Mouse (Mus musculus): Measurements from ENCODE around the gene C1ql2. TPM values are rescaled to one million over a fixed set of nuclear protein-coding genes. Genes with fewer than 3 reads are reported as not detected.

The C1ql2 gene
- 1 to 10 TPM; 3.2 to 3.7 TPM for total RNA-seq (2021)
- long read RNA-seq, experiment 1, transcript C1ql2-201 (2 exons, 2,000 nt): major isoform, 6 of 7 reads
- long read RNA-seq, experiment 1, partial matches to known transcripts: 0 of 7 reads
- long read RNA-seq, experiment 1, other reads (novel, unspliced or antisense): 1 of 7 reads
- long read RNA-seq, experiment 2, transcript C1ql2-201 (2 exons, 2,000 nt): major isoform, 5 of 5 reads
- long read RNA-seq, experiment 2, partial matches to known transcripts: 0 of 5 reads
- long read RNA-seq, experiment 2, other reads (novel, unspliced or antisense): 0 of 5 reads

DNA sequence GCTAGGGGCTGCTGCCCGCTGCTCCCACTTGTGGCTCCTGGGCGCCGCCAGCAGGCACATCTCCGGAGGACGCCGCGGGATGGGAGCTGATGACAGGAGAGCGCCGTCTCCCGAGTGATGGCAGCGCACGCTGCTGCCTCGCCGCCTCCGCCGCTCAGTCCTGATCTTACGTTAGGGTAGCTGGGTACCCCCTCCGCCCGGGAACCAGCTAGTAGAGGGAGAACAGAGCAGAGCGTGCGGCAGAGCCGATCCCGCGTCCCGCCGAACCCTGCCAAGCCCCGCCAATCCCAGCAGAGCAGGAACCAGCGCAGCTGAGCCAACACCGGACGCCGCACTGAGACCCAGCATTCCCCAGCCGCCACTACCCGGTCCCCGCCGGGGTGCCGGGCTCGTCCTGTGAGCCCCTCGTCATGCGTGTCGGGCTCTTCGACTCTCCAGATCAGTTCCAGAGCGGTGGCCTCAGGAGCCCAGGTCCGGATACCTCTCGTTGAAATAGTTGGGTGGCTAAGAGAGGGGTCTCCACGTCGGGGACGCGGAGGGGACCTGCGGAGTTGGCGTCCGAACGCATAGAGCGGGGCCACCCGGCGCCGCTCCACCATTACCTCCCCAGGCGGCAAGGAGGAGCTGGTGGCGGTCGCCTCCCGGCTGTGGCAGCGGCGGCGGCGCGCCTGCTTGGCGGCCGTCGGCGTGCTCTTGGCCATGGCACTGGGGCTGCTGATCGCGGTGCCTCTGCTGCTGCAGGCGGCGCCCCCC, at the start of gene C1ql2:
C1ql2 (plus strand) TSS at position 164 of the 753 bp plus-strand sequence.
- DNase-seq (ENCODE audit: low spot score in 2 of 2): peak; percentile 28 to 30

- DNase-seq (ENCODE audit: low spot score in 2 of 2): no peak
These were observed 48.7 kb upstream of the C1ql2 start for GRCm38 (mm10) chr1:120291709-120292108.

DNA sequence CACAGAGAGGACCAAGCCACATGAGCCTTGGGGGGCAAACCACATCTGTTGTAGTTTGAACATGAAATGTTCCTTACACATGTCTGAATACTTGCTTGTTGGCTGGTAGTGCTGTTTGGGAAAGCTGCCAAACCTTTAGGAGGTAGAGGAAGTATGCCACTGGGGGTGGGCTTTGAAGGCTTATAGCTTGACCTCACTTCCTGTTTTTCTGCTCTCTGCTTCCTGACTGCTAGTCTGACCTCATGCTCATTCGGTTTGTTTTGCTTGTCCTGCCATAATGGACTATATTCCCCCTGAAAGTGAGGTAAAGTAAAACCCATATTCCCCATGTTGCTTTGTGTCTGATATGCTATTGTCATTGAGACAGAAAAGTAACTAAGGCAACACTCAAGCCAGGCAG, 46.6 kb upstream of the C1ql2 start:
- DNase-seq (ENCODE audit: low spot score in 2 of 2): no peak

DNA sequence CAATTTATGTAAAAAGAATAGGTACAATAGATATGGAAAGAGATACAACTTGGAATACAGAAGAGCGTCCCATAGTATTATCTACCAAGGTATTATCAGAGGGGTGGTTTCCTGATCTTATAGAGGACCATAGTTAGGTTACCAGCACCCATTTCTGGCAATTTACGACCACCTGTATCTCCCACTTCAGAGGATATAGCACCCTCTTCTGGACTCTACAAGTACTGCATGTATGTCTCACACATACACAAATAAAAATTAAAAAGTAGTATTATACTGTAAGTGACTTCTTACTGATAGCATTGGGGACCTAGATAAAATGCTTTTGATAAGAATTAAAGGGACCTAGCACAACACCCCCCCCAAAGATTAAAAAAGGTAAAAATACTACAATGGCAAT, 43.4 kb upstream of the C1ql2 start:
- DNase-seq (ENCODE audit: low spot score in 2 of 2): no peak

- no peak for DNase-seq (ENCODE audit: low spot score in 2 of 2)
These were observed 34.6 kb upstream of the C1ql2 start for GRCm38 (mm10) chr1:120305801-120306200.

GRCm38 (mm10) chr1:120321270-120322021, 18.9 kb upstream of the C1ql2 start:
- DNase-seq (ENCODE audit: low spot score in 2 of 2): no peak

DNA sequence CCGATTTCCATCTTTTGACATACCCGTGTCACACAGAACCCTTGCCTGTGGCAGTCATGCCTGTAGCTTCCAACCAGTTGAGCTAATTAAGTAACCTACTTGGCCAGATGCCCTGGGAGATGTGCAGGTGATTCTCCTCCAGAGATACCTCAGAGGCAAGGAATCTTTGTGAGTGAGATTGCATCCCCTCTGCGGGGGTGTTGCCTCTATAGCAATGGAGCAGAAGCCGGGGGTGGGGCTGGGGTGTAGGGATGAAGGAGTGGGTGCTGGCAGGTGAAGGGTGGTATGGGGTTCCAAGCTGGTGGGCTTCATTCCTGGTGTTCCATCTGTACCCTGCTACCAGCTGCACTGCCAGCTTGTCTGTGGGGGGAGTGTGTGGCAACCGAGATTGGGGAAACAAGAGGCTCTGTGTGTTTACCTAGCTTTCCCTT, 17.2 kb upstream of the C1ql2 start:
- no peak for DNase-seq (ENCODE audit: low spot score in 2 of 2)

DNA sequence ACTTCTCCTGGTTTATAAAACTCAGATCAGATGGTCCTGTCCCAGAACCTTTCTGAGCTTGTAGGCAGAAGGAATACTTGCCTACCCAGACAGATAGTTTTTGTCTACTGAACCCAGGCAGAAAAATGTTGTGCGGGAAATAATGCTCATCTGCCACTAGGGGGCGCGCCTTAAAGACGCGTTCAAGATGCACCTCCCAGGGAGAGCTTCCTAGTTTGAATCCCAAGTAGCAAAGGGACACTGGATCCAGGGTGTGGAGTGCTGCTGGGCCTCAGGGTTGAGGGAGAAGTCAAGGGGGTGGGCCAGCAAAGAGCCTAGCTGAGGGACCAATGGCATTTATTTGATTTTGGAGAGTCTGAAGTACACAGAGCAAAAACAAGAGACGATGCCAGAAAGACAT, 12.7 kb upstream of the C1ql2 start:
- DNase-seq (ENCODE audit: low spot score in 2 of 2): peak; percentile 55 to 56

DNA sequence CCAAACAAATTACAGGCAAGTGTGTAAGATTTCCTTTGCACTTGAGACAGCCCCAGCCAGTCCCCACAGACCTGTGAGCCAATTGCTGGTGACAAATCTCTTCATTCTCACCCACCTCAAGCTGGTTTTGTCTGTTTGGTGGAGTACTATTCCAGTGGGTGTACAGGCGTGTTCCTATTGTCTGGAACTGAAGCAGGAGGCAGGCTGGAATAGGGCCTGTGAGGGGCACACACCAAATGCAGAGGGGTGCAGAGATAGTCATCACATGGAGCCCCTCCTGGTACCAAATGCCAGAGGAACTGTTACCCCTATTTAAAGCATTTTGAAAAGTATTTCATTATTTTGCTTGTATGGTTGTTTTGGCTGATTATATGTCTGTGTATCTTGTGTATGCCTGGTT, 12.2 kb upstream of the C1ql2 start:
- DNase-seq (ENCODE audit: low spot score in 2 of 2): no peak

GRCm38 (mm10) chr1:120331841-120332240, 8.5 kb upstream of the C1ql2 start:
- DNase-seq (ENCODE audit: low spot score in 2 of 2): no peak

DNA sequence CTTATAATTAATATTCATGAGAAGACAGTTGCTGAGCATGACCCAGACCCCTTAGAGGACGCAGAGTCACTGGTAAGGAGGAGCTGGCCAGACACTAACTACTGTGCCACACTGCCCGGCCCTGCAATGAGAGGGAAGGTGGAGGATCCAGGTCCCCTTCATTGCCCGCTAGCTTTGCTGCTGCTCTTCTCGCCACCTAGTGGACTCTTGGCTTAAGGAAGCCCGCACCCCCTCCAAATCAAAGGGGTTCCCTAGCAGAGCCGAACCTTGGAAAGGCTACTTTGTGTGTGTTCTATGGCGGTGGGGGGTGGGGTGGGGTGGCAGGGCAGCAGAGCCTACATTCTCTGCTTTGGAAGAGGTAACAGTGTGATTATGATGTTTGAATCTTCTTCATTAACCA, 2.4 kb upstream of the C1ql2 start:
- no peak for DNase-seq (ENCODE audit: low spot score in 2 of 2)

DNA sequence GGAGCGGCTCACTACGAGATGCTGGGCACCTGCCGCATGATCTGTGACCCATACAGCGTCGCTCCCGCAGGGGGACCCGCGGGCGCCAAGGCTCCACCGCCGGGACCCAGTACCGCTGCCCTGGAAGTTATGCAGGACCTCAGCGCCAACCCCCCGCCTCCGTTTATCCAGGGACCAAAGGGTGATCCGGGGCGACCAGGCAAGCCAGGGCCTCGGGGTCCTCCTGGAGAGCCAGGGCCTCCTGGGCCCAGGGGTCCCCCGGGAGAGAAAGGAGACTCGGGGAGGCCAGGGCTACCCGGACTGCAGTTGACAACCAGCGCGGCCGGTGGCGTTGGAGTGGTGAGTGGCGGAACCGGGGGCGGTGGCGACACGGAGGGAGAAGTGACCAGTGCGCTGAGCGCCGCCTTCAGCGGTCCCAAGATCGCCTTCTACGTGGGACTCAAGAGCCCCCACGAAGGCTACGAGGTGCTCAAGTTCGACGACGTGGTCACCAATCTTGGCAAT, 842 bp downstream of the C1ql2 start:
- no peak for DNase-seq (ENCODE audit: low spot score in 2 of 2)

- no peak for DNase-seq (ENCODE audit: low spot score in 2 of 2)
These were observed 1.5 kb downstream of the C1ql2 start for GRCm38 (mm10) chr1:120341811-120342370.

- peak; percentile 25 to 35 for DNase-seq (ENCODE audit: low spot score in 2 of 2)
These were observed 2.0 kb downstream of the C1ql2 start for GRCm38 (mm10) chr1:120342371-120342821.

DNA sequence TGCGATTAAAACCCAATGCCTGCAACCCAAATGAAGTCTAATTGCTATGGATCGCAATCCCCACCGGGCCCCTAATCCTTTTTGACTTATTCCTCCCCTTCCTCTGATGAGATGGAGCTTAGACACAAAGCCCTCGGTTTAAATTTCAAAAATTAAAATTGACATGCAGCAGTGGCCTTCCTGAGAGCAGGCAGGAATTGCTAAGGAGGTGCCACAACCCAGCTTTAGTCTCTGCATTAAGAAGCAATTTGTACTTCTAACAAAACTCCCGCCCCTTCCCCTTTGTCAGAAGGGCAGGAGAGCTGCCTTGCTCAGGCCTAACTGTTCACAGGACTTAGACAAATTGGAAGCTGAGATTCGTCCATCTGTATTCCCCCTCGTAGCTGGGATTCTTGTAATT, 4.6 kb downstream of the C1ql2 start:
- no peak for DNase-seq (ENCODE audit: low spot score in 2 of 2)

- no peak for DNase-seq (ENCODE audit: low spot score in 2 of 2)
These were observed 14.0 kb downstream of the C1ql2 start for GRCm38 (mm10) chr1:120354387-120354786.

DNA sequence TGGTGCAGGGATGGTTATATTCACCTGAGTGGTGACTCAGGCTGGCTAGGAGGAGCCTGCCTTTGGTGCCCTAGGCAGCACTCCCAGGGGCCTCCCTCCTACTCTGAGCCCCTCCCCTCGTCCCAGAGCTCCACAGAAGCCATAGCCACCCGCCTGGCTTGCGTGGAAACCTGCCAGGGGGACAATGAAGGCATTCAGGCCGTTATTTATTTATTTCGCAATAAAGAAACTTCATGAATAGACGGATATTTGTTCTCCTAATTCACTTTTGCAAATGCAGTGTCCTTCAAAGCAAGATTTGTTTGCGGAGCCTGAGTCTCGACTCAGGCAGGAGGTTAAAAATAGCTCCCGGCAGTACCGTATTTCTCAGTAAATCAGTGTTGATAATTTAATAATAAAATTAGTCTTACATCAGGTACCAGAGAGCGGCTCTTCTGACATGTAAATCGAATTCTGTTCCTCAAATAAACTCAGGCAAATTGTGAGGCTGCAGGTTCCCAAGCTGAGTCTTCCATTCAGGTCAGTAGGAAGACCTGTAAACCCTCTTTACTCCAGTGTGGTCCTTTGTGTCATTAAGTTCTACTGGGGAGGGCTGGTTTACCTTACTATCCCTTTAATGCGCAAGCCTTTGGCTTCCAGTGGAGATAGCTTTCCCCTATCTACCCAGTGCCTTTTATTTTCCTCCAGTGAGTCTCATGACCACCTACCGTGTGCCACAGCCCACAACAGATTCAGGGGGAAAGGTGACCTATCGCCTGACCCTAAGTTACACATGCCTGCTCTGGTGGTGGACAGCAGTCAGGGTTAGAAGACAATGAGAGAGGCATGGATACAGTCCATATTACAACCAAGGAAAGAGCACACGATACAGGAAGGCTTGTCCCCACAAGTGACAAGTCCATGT, 17.2 kb downstream of the C1ql2 start:
- peak; percentile 29 for DNase-seq (ENCODE audit: low spot score in 2 of 2)

- no peak for DNase-seq (ENCODE audit: low spot score in 2 of 2)
These were observed 23.3 kb downstream of the C1ql2 start for GRCm38 (mm10) chr1:120363638-120364037.

DNA sequence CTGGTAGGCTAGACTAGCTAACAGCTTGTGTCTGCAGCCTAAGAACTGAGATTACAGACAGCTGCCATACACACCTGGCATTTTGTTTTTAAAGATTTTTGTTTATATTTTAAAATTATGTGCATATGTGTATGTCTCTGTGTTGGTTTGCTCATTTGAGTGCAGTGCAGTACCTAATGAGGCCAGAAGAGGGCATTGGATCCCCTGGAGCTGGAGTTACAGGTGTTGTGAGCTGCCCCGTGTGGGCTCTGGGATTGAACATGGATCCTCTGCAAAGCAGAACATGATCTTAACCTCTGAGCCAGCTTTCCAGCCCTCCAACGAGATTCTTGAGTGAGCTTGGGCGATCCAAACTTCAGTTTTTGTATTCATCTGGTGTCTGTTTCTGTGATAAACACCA, 27.8 kb downstream of the C1ql2 start:
- DNase-seq (ENCODE audit: low spot score in 2 of 2): no peak

DNA sequence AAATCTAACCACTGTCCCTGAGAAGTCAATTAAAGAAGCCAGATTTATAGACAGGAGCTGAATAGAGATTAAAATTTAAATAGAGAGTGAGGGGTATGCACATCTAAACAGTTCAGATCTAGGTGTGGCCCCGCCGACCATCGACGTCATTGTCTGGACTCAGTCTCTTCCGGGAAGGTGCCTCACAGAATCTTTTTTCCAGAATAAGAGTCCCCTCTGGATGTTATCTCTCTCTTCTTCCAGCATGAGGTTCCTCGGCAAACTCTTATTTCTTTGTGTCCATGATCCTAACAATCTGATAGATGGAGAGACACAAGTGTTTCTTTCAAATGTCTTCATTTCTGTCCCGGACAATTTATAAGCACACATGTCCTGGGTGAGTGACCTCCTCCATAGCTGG, 33.7 kb downstream of the C1ql2 start:
- DNase-seq (ENCODE audit: low spot score in 2 of 2): no peak

Data from left cerebral cortex, adult 18-20 months (tissue).